Mouse (Mus musculus): Measurements from ENCODE around the gene Dennd6b. TPM values are rescaled to one million over a fixed set of nuclear protein-coding genes. Genes with fewer than 3 reads are reported as not detected.
A peak's percentile ranks its signal among the peaks of the same experiment; 100 is the strongest.

Gene Dennd6b
- 73.7 and 89.6 TPM in 2 replicates for total RNA-seq (2014; rRNA removed)
- 43.4 and 53.3 TPM in 2 replicates for polyA plus RNA-seq (2015; fragmentation: Nextera tagmentation; extraction: Ambion mirVana)

GRCm38 (mm10) chr15:89196313-89196706 is at the start of gene Dennd6b:
Gene Dennd6b (minus strand): TSS chr15:89196496.
- Histone ChIP-seq H3K27ac (ENCODE audit: low read depth, low read length) (peak within 1 kb of the TSS; percentile 99), H3K4me3 (ENCODE audit: low read depth, low read length) (peak within 1 kb of the TSS; percentile 94), H3K4me1 (ENCODE audit: insufficient read depth) (peaks cover 10% of the 10 kb centered on the region), H3K4me2 (ENCODE audit: low read depth) (peak within 1 kb of the TSS; percentile 68), H3K27me3 (ENCODE audit: insufficient read depth, low read length) (no peaks in the 10 kb centered on the region), H3K9me3 (ENCODE audit: low read length) (no peaks in the 10 kb centered on the region), H3K36me3 (ENCODE audit: insufficient read depth) (peaks cover 1% of the 10 kb centered on the region; the same call in 1 of the 2 replicates), H3K9ac (peak within 1 kb of the TSS; percentile 96)
- peak; percentile 92 for TF ChIP-seq CTCF (IDR thresholded peaks at IDR 0.05; ENCODE audit: low read depth)
- peak; percentile 97 for DNase-seq
- ATAC-seq: peak; percentile 99
- under 1% methylated on average over 38 of the region's 38 CpGs for WGBS

GRCm38 (mm10) chr15:89241025-89241424 is 44.7 kb upstream of the Dennd6b start:
- no peak overlapping the region for H3K27ac ChIP-seq (ENCODE audit: low read depth, low read length)
- H3K4me3 ChIP-seq (ENCODE audit: low read depth, low read length): no peak overlapping the region
- WGBS: 79% methylated on average over 2 of the region's 2 CpGs
- DNase-seq (no peak), ATAC-seq (no peak)
- peaks cover 16% of the 10 kb centered on the region for H3K36me3 ChIP-seq (ENCODE audit: insufficient read depth)
- 0 out of 2 replicates have a peak, but pooled peaks have one; percentile 11 for TF ChIP-seq CTCF (IDR thresholded peaks at IDR 0.05; ENCODE audit: low read depth)
- no peak overlapping the region for H3K9ac ChIP-seq
- no peaks in the 10 kb centered on the region for H3K27me3 ChIP-seq (ENCODE audit: insufficient read depth, low read length)
- H3K4me1 ChIP-seq (ENCODE audit: insufficient read depth): no peaks in the 10 kb centered on the region
- no peak overlapping the region for H3K4me2 ChIP-seq (ENCODE audit: low read depth)
- H3K9me3 ChIP-seq (ENCODE audit: low read length): no peaks in the 10 kb centered on the region

GRCm38 (mm10) chr15:89239751-89240392 is 43.6 kb upstream of the Dennd6b start:
- Histone ChIP-seq H3K4me3 (ENCODE audit: low read depth, low read length) (no peak overlapping the region), H3K27me3 (ENCODE audit: insufficient read depth, low read length) (no peaks in the 10 kb centered on the region), H3K36me3 (ENCODE audit: insufficient read depth) (peaks cover 16% of the 10 kb centered on the region), H3K4me2 (ENCODE audit: low read depth) (no peak overlapping the region), H3K9me3 (ENCODE audit: low read length) (no peaks in the 10 kb centered on the region), H3K9ac (no peak overlapping the region), H3K27ac (ENCODE audit: low read depth, low read length) (no peak overlapping the region), H3K4me1 (ENCODE audit: insufficient read depth) (no peaks in the 10 kb centered on the region)
- TF ChIP-seq CTCF (IDR thresholded peaks at IDR 0.05; ENCODE audit: low read depth): no peak
- DNase-seq: no peak
- WGBS: 51% methylated on average over 3 of the region's 3 CpGs
- ATAC-seq: no peak

- 90% methylated on average over 4 of the region's 4 CpGs for WGBS
- TF ChIP-seq CTCF (IDR thresholded peaks at IDR 0.05; ENCODE audit: low read depth): no peak
- no peak for ATAC-seq
These were observed 37.8 kb upstream of the Dennd6b start for GRCm38 (mm10) chr15:89234052-89234451.

GRCm38 (mm10) chr15:89233586-89233985 is 37.3 kb upstream of the Dennd6b start:
- DNase-seq (no peak), ATAC-seq (0 out of 2 replicates have a peak, but pooled peaks have one; percentile 20)
- H3K9me3 ChIP-seq (ENCODE audit: low read length): no peaks in the 10 kb centered on the region
- H3K27ac ChIP-seq (ENCODE audit: low read depth, low read length): no peak overlapping the region
- H3K9ac ChIP-seq: no peak overlapping the region
- peaks cover 4% of the 10 kb centered on the region for H3K36me3 ChIP-seq (ENCODE audit: insufficient read depth)
- 34% methylated on average over 2 of the region's 2 CpGs for WGBS
- TF ChIP-seq CTCF (IDR thresholded peaks at IDR 0.05; ENCODE audit: low read depth): no peak
- no peak overlapping the region for H3K4me2 ChIP-seq (ENCODE audit: low read depth)
- no peaks in the 10 kb centered on the region for H3K4me1 ChIP-seq (ENCODE audit: insufficient read depth)
- no peaks in the 10 kb centered on the region for H3K27me3 ChIP-seq (ENCODE audit: insufficient read depth, low read length)
- no peak overlapping the region for H3K4me3 ChIP-seq (ENCODE audit: low read depth, low read length)

More at GRCm38 (mm10) chr15:89234052-89234451, 37.8 kb upstream of the Dennd6b start:
- no peak overlapping the region for H3K9ac ChIP-seq
- no peak overlapping the region for H3K4me2 ChIP-seq (ENCODE audit: low read depth)
- no peak overlapping the region for H3K4me3 ChIP-seq (ENCODE audit: low read depth, low read length)
- H3K9me3 ChIP-seq (ENCODE audit: low read length): no peaks in the 10 kb centered on the region
- H3K4me1 ChIP-seq (ENCODE audit: insufficient read depth): no peaks in the 10 kb centered on the region
- peaks cover 4% of the 10 kb centered on the region for H3K36me3 ChIP-seq (ENCODE audit: insufficient read depth)
- no peak for DNase-seq
- no peak overlapping the region for H3K27ac ChIP-seq (ENCODE audit: low read depth, low read length)
- no peaks in the 10 kb centered on the region for H3K27me3 ChIP-seq (ENCODE audit: insufficient read depth, low read length)

GRCm38 (mm10) chr15:89215611-89216233 is 19.4 kb upstream of the Dennd6b start:
- WGBS: 83% methylated on average over 2 of the region's 2 CpGs
- no peaks in the 10 kb centered on the region for H3K9me3 ChIP-seq (ENCODE audit: low read length)

GRCm38 (mm10) chr15:89214953-89215352 is 18.7 kb upstream of the Dennd6b start:
- DNase-seq: no peak
- no peak for ATAC-seq
- Histone ChIP-seq H3K4me2 (ENCODE audit: low read depth) (no peak overlapping the region), H3K36me3 (ENCODE audit: insufficient read depth) (no peaks in the 10 kb centered on the region), H3K4me3 (ENCODE audit: low read depth, low read length) (no peak overlapping the region), H3K9me3 (ENCODE audit: low read length) (no peaks in the 10 kb centered on the region), H3K4me1 (ENCODE audit: insufficient read depth) (peaks cover 15% of the 10 kb centered on the region), H3K27me3 (ENCODE audit: insufficient read depth, low read length) (no peaks in the 10 kb centered on the region), H3K27ac (ENCODE audit: low read depth, low read length) (no peak overlapping the region), H3K9ac (no peak overlapping the region)
- no peak for TF ChIP-seq CTCF (IDR thresholded peaks at IDR 0.05; ENCODE audit: low read depth)
- over 99% methylated on average over 3 of the region's 3 CpGs for WGBS

More at GRCm38 (mm10) chr15:89215611-89216233, 19.4 kb upstream of the Dennd6b start:
- H3K36me3 ChIP-seq (ENCODE audit: insufficient read depth): no peaks in the 10 kb centered on the region
- no peak overlapping the region for H3K9ac ChIP-seq
- H3K4me3 ChIP-seq (ENCODE audit: low read depth, low read length): no peak overlapping the region
- DNase-seq (no peak), ATAC-seq (no peak)
- H3K27ac ChIP-seq (ENCODE audit: low read depth, low read length): no peak overlapping the region
- no peak for TF ChIP-seq CTCF (IDR thresholded peaks at IDR 0.05; ENCODE audit: low read depth)
- H3K4me1 ChIP-seq (ENCODE audit: insufficient read depth): peaks cover 15% of the 10 kb centered on the region
- H3K27me3 ChIP-seq (ENCODE audit: insufficient read depth, low read length): no peaks in the 10 kb centered on the region
- H3K4me2 ChIP-seq (ENCODE audit: low read depth): no peak overlapping the region

Data from forebrain, postnatal 0 days (tissue).